Mouse (Mus musculus): ENCODE data around the gene Emp3. TPM values are rescaled to one million over a fixed set of nuclear protein-coding genes. Genes with fewer than 3 reads are reported as not detected.

Emp3 gene
- total RNA-seq, 2 experiments from 2014 or later, result 7.8 to 15.1 TPM

DNA sequence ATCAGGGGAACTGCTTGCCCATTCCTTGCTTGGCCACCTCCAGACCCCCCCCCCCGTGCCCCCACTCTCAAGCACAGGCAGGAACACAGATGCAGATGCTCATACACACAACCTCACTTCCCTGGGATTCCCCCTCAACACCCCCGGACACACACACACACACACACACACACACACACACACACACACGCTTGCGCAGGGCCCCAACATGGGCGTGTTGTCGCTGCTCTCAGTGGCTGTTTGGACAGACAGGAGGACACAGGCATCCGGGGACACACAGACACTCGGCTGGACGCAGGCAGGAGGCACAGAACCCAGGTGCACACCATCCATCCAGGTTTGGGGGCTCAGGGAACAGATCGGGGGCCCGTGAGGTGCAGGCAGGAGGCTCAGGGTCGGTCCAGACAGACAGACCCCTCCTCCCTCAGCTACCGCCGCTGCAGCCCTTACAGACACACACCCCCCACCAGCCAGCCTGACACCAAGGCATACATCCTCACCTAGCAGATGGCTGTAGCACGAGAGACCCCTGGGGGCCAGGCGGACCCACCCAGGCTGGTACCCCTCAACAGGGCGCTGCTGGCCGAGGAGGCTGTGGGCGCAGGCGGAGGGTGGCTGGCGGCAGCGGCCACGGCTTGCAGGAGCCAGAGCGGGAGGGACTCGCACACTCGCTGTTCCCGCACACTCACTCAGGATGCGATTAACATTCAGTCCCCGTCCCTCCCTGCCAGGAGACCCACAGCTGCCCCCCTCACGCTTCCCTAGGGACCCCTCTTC lies 50.7 kb downstream of the Emp3 start:
- DNase-seq (ENCODE audit: low spot score), result no peak

DNA sequence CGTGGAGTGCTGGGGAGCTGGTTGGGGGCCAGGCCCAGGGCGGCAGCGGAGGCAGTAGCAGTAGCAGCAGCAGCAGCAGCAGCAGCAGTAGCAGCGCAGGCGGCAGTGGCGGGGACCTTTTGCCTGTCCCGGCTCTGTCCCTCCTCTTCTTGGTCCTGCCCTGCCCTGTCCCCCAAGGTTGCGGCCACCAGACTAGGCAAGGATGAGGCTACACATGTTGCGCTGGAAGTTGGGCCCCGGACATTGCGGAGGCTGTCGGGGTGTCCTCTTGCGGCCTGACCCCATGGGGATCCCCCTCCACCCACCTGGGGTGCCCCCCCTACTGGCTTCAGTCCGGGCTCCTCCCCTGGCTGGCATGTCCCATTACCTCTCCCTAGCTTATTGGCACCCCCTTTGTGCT lies 51.4 kb downstream of the Emp3 start:
- no peak for DNase-seq (ENCODE audit: low spot score)

DNA sequence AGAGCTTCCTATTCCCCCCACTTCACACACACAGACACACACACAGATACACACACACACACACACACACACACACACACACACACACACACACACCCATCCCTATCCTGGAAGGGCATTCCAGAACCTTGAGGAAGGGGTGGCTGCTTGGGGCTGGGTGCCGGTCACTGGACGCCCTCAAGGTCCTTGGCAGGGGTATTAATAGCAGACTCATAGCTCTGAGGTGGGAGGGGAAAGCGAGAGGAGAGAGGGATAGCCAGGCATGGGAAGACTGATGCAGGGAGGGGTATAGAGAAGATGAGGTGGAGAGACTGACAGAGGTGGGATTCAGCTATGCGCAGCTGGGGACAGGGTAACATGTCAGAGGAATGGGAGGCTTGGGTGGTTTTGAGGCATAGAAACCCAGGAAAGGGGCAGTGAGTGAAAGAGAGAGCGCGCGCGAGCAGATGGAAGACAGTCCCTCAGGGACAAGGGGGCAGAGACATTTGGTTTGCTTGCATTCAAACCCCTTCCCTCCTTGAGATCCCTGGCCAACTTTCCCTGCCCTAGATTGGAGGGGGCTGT lies 52.0 kb downstream of the Emp3 start:
- DNase-seq (ENCODE audit: low spot score), result no peak

Other genes with a start within 250 kb of the Emp3 start
- under 1 TPM; 0.14 to 0.26 TPM for gene Ntn5, start 237.4 kb downstream of the Emp3 start, total RNA-seq (2021)
- gene Sec1, start 227.0 kb downstream of the Emp3 start, total RNA-seq (2021), result under 1 TPM; 0.09 TPM
- 10 to 100 TPM; 11.1 to 17.3 TPM for gene Car11, start 221.6 kb downstream of the Emp3 start, total RNA-seq (2021)
- 10 to 100 TPM; 19.4 to 22.9 TPM for gene Dbp, start 216.3 kb downstream of the Emp3 start, total RNA-seq (2021)
- gene Rpl18, start 205.9 kb downstream of the Emp3 start, total RNA-seq (2021), result 100 to 1,000 TPM; 442 to 461 TPM
- gene Sphk2, start 203.4 kb downstream of the Emp3 start, total RNA-seq (2021), result 10 to 100 TPM; 15.2 to 15.6 TPM
- gene Fam83e, start 200.2 kb downstream of the Emp3 start, total RNA-seq (2021), result under 1 TPM in 1 of 2 experiments, not detected in 1; 0.18 TPM
- not detected for gene Spaca4, start 195.6 kb downstream of the Emp3 start, total RNA-seq (2021)
- not detected for gene Lmtk3, start 137.7 kb downstream of the Emp3 start, total RNA-seq (2021)
- gene Sult2b1, start 136.7 kb downstream of the Emp3 start, total RNA-seq (2021), result not detected
- gene Cyth2, start 106.8 kb downstream of the Emp3 start, total RNA-seq (2021), result 10 to 100 TPM; 25.3 to 34.6 TPM
- gene Kcnj14, start 96.6 kb downstream of the Emp3 start, total RNA-seq (2021), result under 1 TPM in 1 of 2 experiments, not detected in 1; 0.28 TPM
- 10 to 100 TPM; 13.4 to 14.3 TPM for gene Grwd1, start 90.5 kb downstream of the Emp3 start, total RNA-seq (2021)
- 10 to 100 TPM; 62.0 to 65.6 TPM for gene Kdelr1, start 48.6 kb downstream of the Emp3 start, total RNA-seq (2021)
- gene Grin2d, start 43.0 kb downstream of the Emp3 start, total RNA-seq (2021), result under 1 TPM; 0.11 to 0.17 TPM
- not detected for gene Syngr4, start 24.7 kb downstream of the Emp3 start, total RNA-seq (2021)
- 10 to 100 TPM; 56.7 to 59.4 TPM for gene Tmem143, start 24.5 kb downstream of the Emp3 start, total RNA-seq (2021)
- under 1 TPM; 0.18 to 0.21 TPM for gene Ccdc114, start 2.7 kb upstream of the Emp3 start, total RNA-seq (2021)
- gene Abcc6, start 108.9 kb upstream of the Emp3 start, total RNA-seq (2021), result under 1 TPM in 1 of 2 experiments, not detected in 1; 0.17 TPM
- 10 to 100 TPM; 81.7 to 91.1 TPM for gene Nomo1, start 112.3 kb upstream of the Emp3 start, total RNA-seq (2021)
- 100 to 1,000 TPM; 121 to 133 TPM for gene Kcnj11, start 179.4 kb upstream of the Emp3 start, total RNA-seq (2021)